Mouse (Mus musculus) limb, embryonic 12.5 days (tissue): ENCODE measurements at regions not wholly inside any gene's neighbourhood (a gene's known extent, or its start where the extent isn't known, plus 50 kb on each side); places are given as distances from the start of the nearest gene placed in this dataset.
A peak's percentile ranks its signal among the peaks of the same experiment; 100 is the strongest.

Experiments
- ATAC-seq: fragments of 200-750 bp; cut with Nextera tagmentation; 2 replicates; pipeline ENCODE4 v1.8.0; 2017; ENCODE audit warnings: low read depth, moderate TSS enrichment; ENCODE audit not compliant: insufficient number of reproducible peaks, insufficient read depth, low FRiP score, low TSS enrichment
- H3K27ac ChIP-seq: fragments of 300-500 bp; sonication (generic); 2 replicates; pipeline ENCODE4 v1.5.1; 2016; ENCODE audit warnings: mild to moderate bottlenecking, moderate library complexity
- H3K27me3 ChIP-seq: fragments of 300-500 bp; sonication (generic); 2 replicates; pipeline ENCODE4 v1.6.1; 2016; ENCODE audit warnings: mild to moderate bottlenecking, moderate library complexity
- H3K36me3 ChIP-seq: fragments of 300-500 bp; sonication (generic); 2 replicates; pipeline ENCODE4 v1.6.1; 2016; ENCODE audit warnings: mild to moderate bottlenecking, moderate library complexity
- H3K4me1 ChIP-seq: fragments of 300-500 bp; sonication (generic); replicated peaks from 2 replicates; pipeline ENCODE4 v1.6.1; 2016
- H3K4me2 ChIP-seq: fragments of 300-500 bp; sonication (generic); 2 replicates; pipeline ENCODE4 v1.6.1; 2016; ENCODE audit warnings: mild to moderate bottlenecking, moderate library complexity
- H3K4me3 ChIP-seq: fragments of 300-500 bp; sonication (generic); replicated peaks from 2 replicates; pipeline ENCODE4 v1.5.1; 2016; ENCODE audit warnings: mild to moderate bottlenecking
- H3K9ac ChIP-seq: fragments of 300-500 bp; sonication (generic); replicated peaks from 2 replicates; pipeline ENCODE4 v1.6.1; 2016; ENCODE audit warnings: mild to moderate bottlenecking, moderate library complexity
- H3K9me3 ChIP-seq: fragments of 300-500 bp; sonication (generic); 2 replicates; pipeline ENCODE4 v1.6.1; 2016; ENCODE audit warnings: mild to moderate bottlenecking, moderate library complexity
- WGBS: fragments of 180-500 bp; shearing (Covaris S2); methylation state at CpG from one replicate; pipeline ENCODE4 v1.1.7; 2016; 5-methylcytosine and 5-hydroxymethylcytosine counted together

- Histone ChIP-seq H3K9ac (no peak overlapping the region), H3K4me2 (no peak overlapping the region), H3K27ac (no peak overlapping the region), H3K27me3 (no peaks in the 10 kb centered on the region), H3K4me1 (peaks cover 3% of the 10 kb centered on the region; the same call in 1 of the 2 replicates), H3K4me3 (no peak overlapping the region), H3K36me3 (no peaks in the 10 kb centered on the region), H3K9me3 (no peaks in the 10 kb centered on the region; the same call in 1 of the 2 replicates)
- 53% methylated on average over 7 of the region's 7 CpGs for WGBS
- no peak for ATAC-seq
Observed at GRCm38 (mm10) chr9:111838069-111838820, 148.1 kb upstream of the Stac start.

DNA sequence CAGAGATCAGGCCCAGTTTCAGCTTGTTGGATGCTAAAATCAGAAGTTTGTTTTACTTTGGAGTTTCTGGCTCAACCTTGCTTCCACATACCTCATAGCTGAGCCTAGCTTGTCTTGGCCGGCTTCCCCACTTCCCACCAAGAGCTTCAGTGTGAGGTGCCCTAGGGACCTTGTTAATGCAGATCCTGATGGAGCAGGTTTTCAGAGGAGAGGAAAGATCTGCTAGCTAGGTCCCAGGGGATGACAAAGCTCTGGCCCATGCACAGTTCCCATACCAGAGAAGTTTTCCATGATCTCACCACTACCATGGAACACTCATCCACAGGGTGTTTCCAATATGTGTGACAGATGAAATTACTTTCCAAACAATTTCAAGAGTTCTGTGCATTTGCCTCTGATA is 131.9 kb upstream of the Stac start:
- H3K9me3 ChIP-seq: no peaks in the 10 kb centered on the region
- no peak overlapping the region for H3K27ac ChIP-seq
- no peak overlapping the region for H3K9ac ChIP-seq
- H3K4me3 ChIP-seq: no peak overlapping the region
- WGBS: 81% methylated on average over 1 of the region's 1 CpGs
- no peaks in the 10 kb centered on the region for H3K4me1 ChIP-seq
- no peak for ATAC-seq
- no peak overlapping the region for H3K4me2 ChIP-seq
- no peaks in the 10 kb centered on the region for H3K27me3 ChIP-seq
- no peaks in the 10 kb centered on the region for H3K36me3 ChIP-seq

DNA sequence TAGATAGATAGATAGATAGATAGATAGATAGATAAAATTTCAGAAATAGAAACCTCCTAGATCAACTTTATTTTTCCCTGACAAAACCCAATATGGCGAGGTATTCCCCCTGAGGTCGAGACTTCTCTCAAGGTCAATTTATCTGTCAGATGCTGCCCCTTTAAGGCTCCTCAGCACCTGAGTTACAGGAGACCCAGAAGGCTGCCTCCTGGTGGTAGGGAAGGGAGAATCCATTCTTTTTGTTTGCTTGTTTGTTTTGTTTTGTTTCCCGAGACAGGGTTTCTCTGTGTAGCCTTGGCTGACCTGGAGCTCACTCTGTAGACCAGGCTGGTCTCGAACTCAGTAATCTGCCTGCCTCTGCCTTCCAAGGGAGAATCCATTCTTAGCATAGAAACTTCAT is 127.3 kb upstream of the Stac start:
- H3K4me3 ChIP-seq: no peak overlapping the region
- 74% methylated on average over 4 of the region's 4 CpGs for WGBS
- H3K4me2 ChIP-seq: no peak overlapping the region

GRCm38 (mm10) chr9:111804931-111805330 is 114.8 kb upstream of the Stac start:
- H3K36me3 ChIP-seq: no peaks in the 10 kb centered on the region
- H3K4me3 ChIP-seq: no peak overlapping the region
- no peak for ATAC-seq
- no peak overlapping the region for H3K4me2 ChIP-seq
- no peaks in the 10 kb centered on the region for H3K27me3 ChIP-seq
- H3K27ac ChIP-seq: no peak overlapping the region
- no peaks in the 10 kb centered on the region for H3K4me1 ChIP-seq
- H3K9ac ChIP-seq: no peak overlapping the region
- no peaks in the 10 kb centered on the region for H3K9me3 ChIP-seq
- WGBS: 76% methylated on average over 6 of the region's 6 CpGs

More for the DNA sequence above, 127.3 kb upstream of the Stac start:
- Histone ChIP-seq H3K36me3 (no peaks in the 10 kb centered on the region), H3K9me3 (no peaks in the 10 kb centered on the region), H3K27ac (no peak overlapping the region), H3K4me1 (no peaks in the 10 kb centered on the region), H3K9ac (no peak overlapping the region), H3K27me3 (no peaks in the 10 kb centered on the region)
- ATAC-seq: no peak

DNA sequence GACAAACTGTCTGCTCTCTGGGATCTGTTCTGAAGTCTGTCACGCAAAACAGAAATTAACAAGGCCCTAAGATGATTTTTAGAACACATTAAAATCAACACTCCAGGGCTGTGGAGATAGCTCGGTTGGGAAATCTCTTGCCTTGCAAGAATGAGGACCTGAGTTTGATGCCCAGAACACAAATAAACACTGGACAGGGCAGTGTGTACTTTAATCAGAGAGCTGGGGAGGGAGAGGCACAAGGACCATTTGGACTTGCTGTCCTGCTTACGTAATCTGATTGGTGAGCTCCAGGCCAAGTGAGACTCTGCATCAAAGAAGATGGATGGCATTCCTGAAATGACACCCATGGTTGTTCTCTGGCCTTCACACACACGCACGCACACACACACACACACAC is 111.2 kb upstream of the Stac start:
- ATAC-seq: no peak
- Histone ChIP-seq H3K27me3 (no peaks in the 10 kb centered on the region), H3K9ac (no peak overlapping the region), H3K4me1 (no peaks in the 10 kb centered on the region), H3K9me3 (no peaks in the 10 kb centered on the region), H3K27ac (no peak overlapping the region), H3K4me2 (no peak overlapping the region), H3K4me3 (no peak overlapping the region), H3K36me3 (no peaks in the 10 kb centered on the region)
- WGBS: 86% methylated on average over 5 of the region's 5 CpGs

DNA sequence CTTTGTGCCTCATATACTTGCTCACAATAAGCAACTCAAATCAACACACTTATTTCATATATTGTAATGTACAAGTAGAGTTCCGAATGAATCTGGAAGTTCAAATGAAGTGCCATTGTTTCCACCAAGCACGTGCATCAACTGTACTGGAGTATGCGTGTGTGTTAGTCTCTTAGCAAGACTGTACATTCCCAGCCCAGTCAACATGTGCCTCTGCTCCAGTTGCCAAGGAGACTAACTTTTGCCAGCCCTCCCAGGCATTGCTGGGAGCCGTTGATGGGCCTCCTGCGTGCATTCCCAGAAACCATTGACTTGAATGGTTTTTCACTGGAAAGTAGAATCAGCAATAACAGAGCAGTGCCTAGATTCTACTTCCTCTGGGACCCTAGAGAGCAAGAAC is 110.7 kb upstream of the Stac start:
- H3K36me3 ChIP-seq: no peaks in the 10 kb centered on the region
- no peak overlapping the region for H3K4me2 ChIP-seq
- no peak overlapping the region for H3K4me3 ChIP-seq
- no peak overlapping the region for H3K27ac ChIP-seq
- ATAC-seq: no peak
- H3K4me1 ChIP-seq: no peaks in the 10 kb centered on the region
- H3K27me3 ChIP-seq: no peaks in the 10 kb centered on the region
- WGBS: 82% methylated on average over 5 of the region's 5 CpGs
- H3K9me3 ChIP-seq: no peaks in the 10 kb centered on the region
- H3K9ac ChIP-seq: no peak overlapping the region

DNA sequence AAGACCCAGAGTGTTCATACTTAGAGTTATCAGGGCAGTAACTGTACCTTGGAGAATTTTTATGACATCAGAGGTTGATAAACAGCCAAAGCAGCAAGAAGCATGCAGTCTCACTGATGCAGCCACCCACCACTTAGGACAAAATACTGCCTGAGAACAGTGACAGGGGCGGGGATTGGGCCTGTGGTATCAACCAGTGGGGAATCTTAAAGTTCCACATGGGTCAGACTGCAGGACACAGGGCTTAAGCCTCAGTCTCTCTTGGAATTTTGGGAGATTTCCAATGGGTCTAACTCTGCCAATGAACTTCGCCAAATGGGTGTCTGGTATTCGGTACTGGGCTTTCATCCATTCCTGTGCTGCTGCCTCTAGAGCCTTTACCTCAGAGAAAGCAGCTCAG is 88.8 kb upstream of the Stac start:
- Histone ChIP-seq H3K27ac (no peak overlapping the region), H3K9me3 (no peaks in the 10 kb centered on the region), H3K36me3 (no peaks in the 10 kb centered on the region), H3K4me2 (no peak overlapping the region), H3K4me3 (no peak overlapping the region), H3K4me1 (0 out of 2 replicates have a peak, but pooled peaks cover 2% of the 10 kb centered on the region), H3K27me3 (no peaks in the 10 kb centered on the region), H3K9ac (no peak overlapping the region)
- ATAC-seq: no peak
- 91% methylated on average over 3 of the region's 3 CpGs for WGBS

GRCm38 (mm10) chr9:111777433-111778135 is 87.4 kb upstream of the Stac start:
- H3K36me3 ChIP-seq: no peaks in the 10 kb centered on the region
- no peak overlapping the region for H3K4me3 ChIP-seq
- WGBS: 71% methylated on average over 13 of the region's 13 CpGs
- H3K9me3 ChIP-seq: no peaks in the 10 kb centered on the region
- H3K27ac ChIP-seq: no peak overlapping the region
- ATAC-seq: no peak
- H3K4me1 ChIP-seq: 0 out of 2 replicates have a peak, but pooled peaks cover 2% of the 10 kb centered on the region
- no peak overlapping the region for H3K9ac ChIP-seq
- H3K27me3 ChIP-seq: no peaks in the 10 kb centered on the region
- H3K4me2 ChIP-seq: no peak overlapping the region

DNA sequence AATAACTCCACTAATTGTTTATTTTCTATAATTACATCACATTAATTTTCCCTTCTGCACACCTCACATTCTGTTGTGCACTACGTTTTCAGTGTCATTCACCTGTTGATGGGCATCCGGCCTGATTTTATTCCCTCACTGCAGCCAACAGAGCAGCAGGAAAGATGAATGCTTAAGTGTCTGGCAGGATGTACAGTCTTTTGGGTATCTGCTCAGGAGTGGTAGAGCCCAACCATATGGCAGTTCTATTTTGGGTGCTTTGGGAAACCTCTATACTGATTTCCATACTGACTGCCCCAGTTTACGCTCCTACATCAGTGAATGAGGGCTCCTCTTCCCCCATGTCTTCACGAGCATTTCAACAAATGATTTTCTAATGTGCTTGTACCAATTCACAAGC is 84.1 kb upstream of the Stac start:
- H3K36me3 ChIP-seq: no peaks in the 10 kb centered on the region
- no peak for ATAC-seq
- 0 out of 2 replicates have a peak, but pooled peaks cover 2% of the 10 kb centered on the region for H3K4me1 ChIP-seq

DNA sequence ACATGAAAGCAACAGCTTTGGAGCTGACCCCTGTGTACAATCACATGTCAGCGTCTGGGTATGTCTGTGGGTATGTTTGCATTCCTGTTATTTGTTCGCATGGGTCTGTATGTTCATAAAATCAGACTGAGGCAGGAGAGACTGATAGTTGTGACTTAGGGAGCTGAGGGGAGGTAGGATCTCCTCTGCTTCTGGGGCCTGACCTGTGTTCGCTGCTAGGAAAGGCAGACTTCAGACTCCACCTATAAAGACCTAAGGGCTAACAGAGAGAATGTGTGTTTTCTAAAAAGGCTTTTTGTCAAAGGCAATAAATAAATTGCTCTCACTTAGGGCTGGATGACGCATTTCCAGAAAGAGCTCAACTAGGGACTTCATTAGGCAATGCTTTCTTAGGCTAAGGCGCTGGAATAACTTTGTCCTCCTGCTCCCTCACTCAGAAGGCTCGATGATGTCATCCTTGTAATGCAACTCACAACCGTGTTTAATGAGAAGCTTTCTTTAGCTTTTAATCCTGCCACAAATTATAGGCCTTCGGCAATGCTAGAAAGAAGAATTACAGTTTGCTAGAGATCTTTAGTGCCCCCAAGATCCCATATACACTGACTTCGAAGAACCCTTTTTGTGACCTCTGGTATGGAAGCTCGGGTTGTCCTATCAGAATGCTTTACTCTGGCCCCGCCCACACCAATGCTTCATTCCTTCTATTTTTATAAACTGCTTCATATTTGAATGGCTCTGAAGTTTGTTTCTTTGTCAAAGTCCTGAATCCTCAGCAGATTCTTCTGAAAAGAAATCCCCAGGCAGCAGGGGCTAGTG is 72.7 kb upstream of the Stac start:
- H3K4me3 ChIP-seq: no peak overlapping the region
- H3K9me3 ChIP-seq: no peaks in the 10 kb centered on the region
- peak; percentile 86 for ATAC-seq
- 45% methylated on average over 11 of the region's 11 CpGs for WGBS
- H3K4me1 ChIP-seq: peaks cover 21% of the 10 kb centered on the region
- no peaks in the 10 kb centered on the region for H3K27me3 ChIP-seq
- H3K9ac ChIP-seq: no peak overlapping the region
- no peaks in the 10 kb centered on the region for H3K36me3 ChIP-seq
- H3K4me2 ChIP-seq: peak overlapping the region; percentile 2; the same call in 1 of the 2 replicates
- peak overlapping the region; percentile 86 for H3K27ac ChIP-seq

More for the DNA sequence above, 84.1 kb upstream of the Stac start:
- H3K9ac ChIP-seq: no peak overlapping the region
- H3K27me3 ChIP-seq: no peaks in the 10 kb centered on the region
- H3K9me3 ChIP-seq: no peaks in the 10 kb centered on the region
- 91% methylated on average over 4 of the region's 4 CpGs for WGBS
- no peak overlapping the region for H3K27ac ChIP-seq
- H3K4me2 ChIP-seq: no peak overlapping the region
- no peak overlapping the region for H3K4me3 ChIP-seq

DNA sequence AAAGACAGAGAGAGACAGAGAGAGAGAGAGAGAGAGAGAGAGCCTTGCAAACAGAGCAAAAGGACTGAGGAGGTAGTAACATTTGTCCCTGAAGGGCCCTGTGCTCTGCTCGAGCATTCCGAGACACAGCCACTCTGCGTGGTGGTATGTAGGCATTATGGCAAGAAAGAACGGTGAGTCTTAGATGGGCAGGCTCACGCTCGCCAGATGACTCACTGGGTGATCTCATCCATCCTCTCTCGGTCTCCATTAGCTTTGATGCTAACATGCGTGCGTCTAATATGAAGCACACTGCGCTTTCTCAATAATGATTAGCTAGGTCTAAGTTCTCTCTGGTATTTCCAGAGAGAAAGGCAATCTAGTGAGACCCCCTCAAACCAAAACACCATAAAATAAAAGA is 65.1 kb upstream of the Stac start:
- H3K27ac ChIP-seq: no peak overlapping the region
- WGBS: 85% methylated on average over 10 of the region's 10 CpGs
- no peak overlapping the region for H3K4me3 ChIP-seq
- H3K4me1 ChIP-seq: 0 out of 2 replicates have a peak, but pooled peaks cover 3% of the 10 kb centered on the region
- no peaks in the 10 kb centered on the region for H3K9me3 ChIP-seq
- no peaks in the 10 kb centered on the region for H3K36me3 ChIP-seq
- ATAC-seq: no peak
- H3K9ac ChIP-seq: no peak overlapping the region
- H3K4me2 ChIP-seq: no peak overlapping the region
- H3K27me3 ChIP-seq: no peaks in the 10 kb centered on the region
